Mouse (Mus musculus): ENCODE results near the gene D430041D05Rik.
"Not testable (repeated sequence)": the region's sequence is repeated elsewhere in the genome, so short reads cannot be mapped to it uniquely, and the experiment has no call there.

- TF ChIP-seq CTCF (conservative IDR thresholded peaks at IDR 0.05 in 1 of 2, IDR thresholded peaks at IDR 0.05 in 1 of 2; ENCODE audit: low read depth in 2 of 2, low read length in 2 of 2); NELFE (IDR thresholded peaks at IDR 0.05; ENCODE audit: low read depth, low read length); RCOR1 (conservative IDR thresholded peaks at IDR 0.05; ENCODE audit: low read depth, low read length); HCFC1 (IDR thresholded peaks at IDR 0.05; ENCODE audit: low read depth, low read length); E2F4 (IDR thresholded peaks at IDR 0.05; ENCODE audit: insufficient replicate concordance, low read depth, low read length): not testable (repeated sequence)
Observed at GRCm38 (mm10) chr2:104113563-104113962, 297.2 kb downstream of the D430041D05Rik start.
